Mouse (Mus musculus) cortical plate, adult 2 months (tissue): Measurements from ENCODE around the gene Hmgcs2. TPM values are rescaled to one million over a fixed set of nuclear protein-coding genes. Genes with fewer than 3 reads are reported as not detected.

Experiments used
- H3K27ac ChIP-seq: fragments of 200-500 bp; 2 replicates; pipeline ENCODE4 v1.5.1; 2012; ENCODE audit warnings: low read length, control low read depth, inconsistent platforms; ENCODE audit not compliant: insufficient read depth
- H3K4me1 ChIP-seq: fragments of 200-500 bp; 2 replicates; pipeline ENCODE4 v1.6.1; 2011; ENCODE audit warnings: low read length; ENCODE audit not compliant: control insufficient read depth, insufficient read depth
- H3K4me3 ChIP-seq: fragments of 200-500 bp; 2 replicates; pipeline ENCODE4 v1.5.1; 2011; ENCODE audit warnings: mild to moderate bottlenecking, low read length, control low read depth; ENCODE audit not compliant: insufficient read depth
- CTCF ChIP-seq: fragments of 200-500 bp; IDR thresholded peaks from 2 replicates; pipeline ENCODE4 v1.5.1; 2011; ENCODE audit warnings: mild to moderate bottlenecking, control low read depth, low read length; ENCODE audit not compliant: insufficient read depth; ENCODE audit errors: extremely low read depth
- POLR2A ChIP-seq: fragments of 200-500 bp; IDR thresholded peaks from 2 replicates; pipeline ENCODE4 v1.6.1; 2011; ENCODE audit warnings: mild to moderate bottlenecking, low read length, control low read depth; ENCODE audit not compliant: insufficient read depth; ENCODE audit errors: extremely low read depth
- polyA plus RNA-seq: library from polyadenylated mRNA; depleted of rRNA; stranded (reverse); fragments of >200 nt; gene quantifications from 2 replicates; pipeline ENCODE4 v1.2.3, GENCODE M21; 2012; rRNA removed

Hmgcs2 gene
- 5.3 and 5.4 TPM in 2 replicates for polyA plus RNA-seq

DNA sequence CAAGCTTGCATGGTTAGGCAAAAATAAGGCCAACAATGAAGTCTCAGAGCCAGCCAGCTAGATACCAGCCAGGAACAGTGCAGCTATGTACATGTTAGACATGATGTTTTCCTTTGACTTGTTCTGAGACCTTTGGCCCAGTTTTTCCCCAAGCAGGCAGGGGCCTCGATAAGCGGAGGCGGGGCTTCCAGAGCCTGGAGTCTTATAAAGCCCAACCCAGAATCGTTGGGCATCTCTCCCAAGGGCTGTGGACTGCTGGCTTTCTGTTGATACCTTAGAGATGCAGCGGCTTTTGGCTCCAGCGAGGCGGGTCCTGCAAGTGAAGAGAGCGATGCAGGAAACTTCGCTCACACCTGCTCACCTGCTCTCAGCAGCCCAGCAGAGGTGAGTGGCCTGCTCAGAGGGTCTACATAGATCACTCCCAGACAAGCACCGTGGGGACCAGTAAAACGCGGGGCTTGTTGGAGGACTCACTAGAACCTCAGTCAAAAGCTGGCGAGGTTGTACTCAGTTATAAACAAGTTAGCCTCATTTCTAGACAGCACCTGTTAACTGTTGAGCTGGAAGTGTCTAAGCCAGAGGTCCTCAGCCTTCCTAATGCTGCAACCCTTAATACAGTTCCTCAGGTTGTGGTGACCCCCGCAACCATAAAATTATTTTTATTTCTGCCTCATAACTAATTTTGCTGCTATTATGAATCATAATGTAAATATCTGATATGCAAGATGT, at the start of gene Hmgcs2:
TSS of gene Hmgcs2 (plus strand) at position 232 of the 729 bp plus-strand sequence.
- Histone ChIP-seq H3K27ac (no peak within 1 kb of the TSS), H3K4me1 (no peaks in the 10 kb centered on the region), H3K4me3 (no peak within 1 kb of the TSS)
- TF ChIP-seq CTCF (no peak), POLR2A (no peak)

DNA sequence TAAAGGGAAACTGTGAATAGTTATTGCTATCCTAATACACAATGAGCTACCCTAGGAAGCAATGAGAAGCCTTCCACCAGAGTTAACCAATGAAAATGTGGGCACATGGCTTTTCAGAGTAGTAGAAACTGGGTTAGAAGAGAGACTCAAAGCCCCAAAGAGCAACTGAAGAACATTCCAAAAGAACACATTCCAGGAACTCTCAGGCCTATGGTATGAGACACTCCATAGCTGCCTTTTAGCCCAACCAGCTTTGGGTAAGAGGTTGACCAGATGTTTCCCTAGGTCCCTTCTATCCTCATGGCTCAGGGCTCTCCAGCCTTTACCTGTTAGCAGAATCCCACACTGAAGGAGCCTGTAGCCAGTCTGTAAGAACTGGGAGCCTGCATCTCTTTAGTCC, 46.7 kb upstream of the Hmgcs2 start:
- H3K4me3 ChIP-seq, result no peak overlapping the region
- no peaks in the 10 kb centered on the region for H3K4me1 ChIP-seq
- TF ChIP-seq POLR2A (no peak), CTCF (no peak)
- H3K27ac ChIP-seq, result no peak overlapping the region

DNA sequence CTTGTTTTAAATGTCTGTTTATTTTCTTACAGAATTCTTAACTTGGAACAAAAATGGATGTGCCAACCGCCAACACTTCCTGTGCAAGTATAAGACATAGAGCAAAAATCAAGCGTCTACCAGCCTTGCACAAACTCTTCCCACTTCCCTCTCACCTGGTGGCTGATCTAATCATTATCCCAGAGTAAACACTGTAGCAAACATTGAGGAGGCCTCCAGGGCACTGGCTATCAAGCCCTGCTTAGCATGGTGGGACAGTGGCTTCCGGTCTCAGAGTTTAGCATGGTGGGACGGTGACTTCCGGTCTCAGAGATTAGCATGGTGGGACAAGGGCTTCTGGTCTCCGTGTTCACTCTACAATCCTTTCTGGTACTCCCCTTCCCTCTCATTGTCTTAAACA, 44.0 kb upstream of the Hmgcs2 start:
- TF ChIP-seq POLR2A (no peak), CTCF (no peak)
- Histone ChIP-seq H3K4me1 (no peaks in the 10 kb centered on the region), H3K27ac (no peak overlapping the region), H3K4me3 (no peak overlapping the region)

DNA sequence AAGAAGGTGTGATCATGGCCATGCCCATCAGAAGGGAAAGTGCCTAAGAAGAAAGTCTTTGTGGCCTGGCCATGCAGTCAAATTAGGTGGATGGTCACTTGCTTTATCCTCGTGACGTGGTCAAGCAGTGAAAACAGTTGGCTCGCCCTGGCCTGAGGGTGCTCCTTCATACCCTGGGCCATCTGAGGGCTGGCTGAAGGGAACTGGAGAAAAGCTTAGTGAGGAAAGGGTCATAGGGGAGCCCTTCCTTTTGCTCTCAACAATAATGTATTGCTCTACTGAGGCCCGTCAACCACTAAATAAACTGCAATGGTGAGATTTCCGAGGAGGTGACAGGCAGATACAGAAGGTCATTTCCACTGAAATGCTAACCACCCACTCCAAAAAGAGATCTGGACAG, 43.0 kb upstream of the Hmgcs2 start:
- Histone ChIP-seq H3K27ac (no peak overlapping the region), H3K4me1 (no peaks in the 10 kb centered on the region), H3K4me3 (no peak overlapping the region)
- TF ChIP-seq POLR2A (no peak), CTCF (no peak)

DNA sequence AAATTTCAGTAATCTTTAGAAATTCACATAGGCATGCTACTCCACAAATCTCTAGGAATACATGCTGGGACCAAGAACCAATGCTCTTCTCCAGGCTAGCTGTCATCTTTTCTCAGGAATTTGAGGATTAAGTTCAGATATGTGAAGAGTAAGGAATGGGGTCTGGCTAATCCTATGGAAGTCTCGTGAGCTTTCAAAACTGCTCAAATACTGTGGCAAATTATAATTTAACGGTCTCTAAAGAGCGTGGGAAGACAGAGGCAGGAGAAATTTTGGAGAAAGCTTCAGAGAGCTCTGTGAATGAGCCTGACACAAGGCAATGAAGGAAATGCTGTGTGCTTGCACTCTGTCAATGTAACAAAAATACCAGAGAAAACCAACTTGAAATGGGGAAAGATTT, 42.1 kb upstream of the Hmgcs2 start:
- no peak for TF ChIP-seq POLR2A
- no peak for TF ChIP-seq CTCF
- no peak overlapping the region for H3K4me3 ChIP-seq
- H3K27ac ChIP-seq, result no peak overlapping the region
- H3K4me1 ChIP-seq, result no peaks in the 10 kb centered on the region

DNA sequence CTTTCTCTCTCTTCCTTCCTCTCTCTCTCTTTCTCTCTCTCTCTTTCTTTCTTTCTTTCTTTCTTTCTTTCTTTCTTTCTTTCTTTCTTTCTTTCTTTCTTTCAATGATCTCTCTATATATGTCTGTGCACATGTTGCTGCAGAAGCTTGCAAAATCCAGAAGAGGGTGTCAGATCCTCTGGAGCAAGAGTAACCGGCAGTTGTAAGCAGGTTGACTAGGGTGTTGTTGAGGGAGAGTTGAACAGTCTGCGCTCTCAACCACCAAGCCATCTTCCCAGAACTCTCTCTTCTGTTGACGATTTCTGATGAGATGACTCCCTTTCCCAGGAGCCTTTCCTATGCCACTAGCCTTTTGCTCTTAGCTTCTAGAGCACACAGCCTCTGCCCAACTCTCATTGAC, 38.2 kb upstream of the Hmgcs2 start:
- no peak overlapping the region for H3K27ac ChIP-seq
- TF ChIP-seq POLR2A (no peak), CTCF (no peak)
- H3K4me1 ChIP-seq, result no peaks in the 10 kb centered on the region
- H3K4me3 ChIP-seq, result no peak overlapping the region

DNA sequence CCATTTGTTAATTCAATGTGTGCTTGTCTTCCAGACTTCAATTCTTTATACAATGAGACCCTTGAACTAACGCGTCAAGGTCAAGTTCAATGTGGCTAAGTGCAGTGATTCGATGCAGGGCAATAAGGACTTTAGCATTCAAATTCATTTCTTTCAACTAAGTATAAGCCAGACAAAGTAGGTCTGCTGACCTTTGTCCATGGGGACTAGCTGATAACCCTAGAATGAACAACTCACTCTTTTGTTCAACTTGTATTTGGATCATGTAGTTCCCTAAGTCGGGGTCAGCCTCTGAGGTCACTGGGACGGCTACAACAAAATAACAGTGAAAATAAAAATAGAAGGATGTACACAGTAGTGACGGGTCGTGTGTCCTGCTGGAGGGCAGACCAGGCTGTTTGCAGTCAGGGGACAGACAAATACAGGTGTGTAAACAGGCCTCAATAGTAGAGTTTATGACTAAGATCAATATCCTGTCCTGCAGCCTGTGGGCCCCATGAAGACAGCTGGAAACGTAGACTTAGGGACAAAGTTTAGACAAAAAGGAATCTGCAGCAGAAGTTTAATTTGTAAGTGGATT, 37.7 kb upstream of the Hmgcs2 start:
- Histone ChIP-seq H3K27ac (no peak overlapping the region), H3K4me3 (no peak overlapping the region), H3K4me1 (no peaks in the 10 kb centered on the region)
- TF ChIP-seq CTCF, result no peak
- no peak for TF ChIP-seq POLR2A

DNA sequence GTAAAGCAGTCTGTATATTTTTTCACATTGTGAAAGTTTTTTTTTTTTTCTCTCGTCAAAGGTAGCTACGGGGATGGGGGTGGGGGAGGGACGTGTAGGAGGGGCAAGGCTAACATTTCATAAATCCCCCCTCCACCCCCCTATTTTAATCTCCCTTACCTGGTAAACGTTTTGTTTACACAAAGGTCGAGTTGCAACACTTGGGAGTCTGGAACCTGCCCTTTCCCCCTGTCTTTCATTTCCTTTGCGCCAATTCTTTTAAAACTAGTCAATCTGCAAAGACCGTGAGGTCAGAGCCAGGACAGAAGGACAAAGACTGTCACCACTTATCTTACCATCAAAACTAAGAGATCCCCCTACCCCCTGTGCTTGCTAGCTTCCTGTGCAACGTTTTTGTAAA, 34.3 kb upstream of the Hmgcs2 start:
- no peak overlapping the region for H3K4me3 ChIP-seq
- no peak overlapping the region for H3K27ac ChIP-seq
- TF ChIP-seq CTCF (no peak), POLR2A (no peak)
- H3K4me1 ChIP-seq, result no peaks in the 10 kb centered on the region

DNA sequence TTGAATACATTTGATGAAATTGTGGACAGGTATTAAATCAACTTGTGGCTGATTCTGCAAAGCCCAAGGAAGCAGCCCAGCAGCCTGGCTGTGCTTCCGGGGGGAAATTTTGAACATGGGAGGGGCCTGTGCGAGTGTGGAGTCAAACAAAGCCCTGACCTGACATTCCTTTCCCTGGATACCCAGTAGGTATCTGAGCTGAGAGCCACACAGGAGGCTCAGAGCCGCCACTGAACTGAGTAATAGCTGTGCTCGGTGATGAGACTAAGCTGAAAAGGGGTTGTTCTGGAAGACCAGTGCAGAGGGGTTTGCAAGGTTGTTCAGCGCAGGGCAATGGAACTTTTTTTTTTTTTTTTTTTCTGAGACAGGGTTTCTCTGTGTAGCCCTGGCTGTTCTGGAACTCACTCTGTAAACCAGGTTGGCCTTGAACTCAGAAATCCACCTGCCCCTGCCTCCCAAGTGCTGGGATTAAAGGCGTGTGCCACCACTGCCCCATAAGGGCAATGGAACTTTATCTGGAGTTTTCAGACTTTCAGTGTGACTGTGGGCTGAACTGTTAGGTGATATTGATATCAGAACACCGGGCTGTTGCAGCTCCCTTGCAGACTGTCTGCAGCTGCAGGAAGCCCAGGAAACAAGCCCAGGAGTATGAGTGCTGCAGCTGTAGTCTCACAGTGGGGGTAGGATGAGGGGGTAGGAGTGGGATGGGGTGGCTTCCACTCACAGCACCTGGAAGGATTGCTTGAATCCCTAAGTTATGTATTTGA, 33.1 kb upstream of the Hmgcs2 start:
- TF ChIP-seq CTCF, result no peak
- no peak for TF ChIP-seq POLR2A
- no peak overlapping the region for H3K27ac ChIP-seq
- no peak overlapping the region for H3K4me3 ChIP-seq
- H3K4me1 ChIP-seq, result no peaks in the 10 kb centered on the region

DNA sequence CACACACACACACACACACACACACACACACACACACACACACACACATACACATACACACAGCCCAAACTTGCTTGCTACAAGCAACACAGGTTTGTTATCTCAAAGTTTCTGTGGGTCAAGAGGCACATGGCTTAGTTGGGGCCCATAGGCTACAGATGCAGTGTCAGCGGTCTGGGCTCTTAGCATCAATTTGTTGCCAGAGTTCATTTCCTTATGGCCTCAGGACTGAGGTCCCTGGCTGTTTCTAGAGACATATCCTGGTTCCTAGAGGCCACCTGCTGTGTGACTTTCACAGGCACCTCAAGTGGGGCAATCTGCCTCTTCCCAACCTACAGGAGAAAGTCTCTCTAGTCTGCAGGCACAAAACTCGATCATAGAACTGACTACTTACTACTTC, 30.9 kb upstream of the Hmgcs2 start:
- no peak overlapping the region for H3K4me3 ChIP-seq
- H3K27ac ChIP-seq, result no peak overlapping the region
- no peak for TF ChIP-seq CTCF
- no peak for TF ChIP-seq POLR2A
- H3K4me1 ChIP-seq, result no peaks in the 10 kb centered on the region
